Mouse (Mus musculus) splenic B cell, adult 2 months (primary cell): ENCODE measurements at regions not wholly inside any gene's neighbourhood (a gene's known extent, or its start where the extent isn't known, plus 50 kb on each side); places are given as distances from the start of the nearest gene placed in this dataset.

Experiments
- DNase-seq: peaks from one replicate; pipeline ENCODE4 v3.0.0-alpha.2; 2011; ENCODE audit warnings: low read depth, low spot score
- H3K27me3 ChIP-seq: 2 replicates; pipeline ENCODE4 v1.6.1; 2012; ENCODE audit warnings: mild to moderate bottlenecking, low read length, moderate library complexity, mixed read lengths; ENCODE audit not compliant: control insufficient read depth, poor library complexity, insufficient read depth, severe bottlenecking
- H3K36me3 ChIP-seq: 2 replicates; pipeline ENCODE4 v1.6.1; 2012; ENCODE audit warnings: mild to moderate bottlenecking, low read length, moderate library complexity, mixed read lengths; ENCODE audit not compliant: control insufficient read depth, poor library complexity, insufficient read depth, severe bottlenecking

DNA sequence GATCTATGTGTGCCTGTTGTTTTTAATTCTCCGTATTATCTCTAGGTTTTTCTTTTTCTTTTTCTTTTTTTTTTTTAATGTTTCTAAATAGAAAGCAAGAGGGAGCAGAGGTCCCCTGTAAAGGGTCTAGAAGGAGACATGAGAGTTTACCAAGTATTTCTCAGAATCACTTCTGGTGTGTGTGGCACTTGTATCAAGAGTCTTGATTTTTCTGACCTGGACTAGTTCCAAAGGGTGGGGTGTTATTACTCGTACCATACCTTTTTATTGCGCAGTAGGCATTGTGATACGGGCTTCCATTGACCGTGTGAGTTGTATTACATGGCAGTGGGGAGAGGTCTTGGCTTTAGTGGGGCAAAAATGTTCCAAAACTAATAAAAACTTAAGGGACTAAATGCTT lies 63.2 kb upstream of the Bmp6 start:
- DNase-seq = no peak
- no peaks in the 10 kb centered on the region for H3K36me3 ChIP-seq
- H3K27me3 ChIP-seq = no peaks in the 10 kb centered on the region

DNA sequence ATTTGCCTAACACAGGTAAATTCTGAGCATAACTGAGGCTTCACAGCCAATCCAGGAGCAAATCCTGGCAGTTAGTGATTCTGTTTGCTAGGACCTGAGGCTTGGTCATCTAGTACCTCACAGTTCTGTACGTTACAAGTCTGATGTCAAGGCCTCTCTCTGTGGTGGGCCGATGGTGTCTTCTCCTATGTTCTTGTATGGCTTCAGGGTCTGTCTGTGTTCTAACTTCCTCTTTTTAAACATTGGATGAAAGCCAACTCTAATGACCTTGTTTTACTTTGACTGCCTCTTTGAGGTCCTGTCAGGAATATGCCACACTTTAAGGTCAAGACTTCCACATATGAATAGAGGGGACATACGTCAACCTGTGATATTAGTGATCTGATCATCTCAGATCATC lies 56.9 kb upstream of the Bmp6 start:
- peak; percentile 14 for DNase-seq
- no peaks in the 10 kb centered on the region for H3K27me3 ChIP-seq
- H3K36me3 ChIP-seq = no peaks in the 10 kb centered on the region

DNA sequence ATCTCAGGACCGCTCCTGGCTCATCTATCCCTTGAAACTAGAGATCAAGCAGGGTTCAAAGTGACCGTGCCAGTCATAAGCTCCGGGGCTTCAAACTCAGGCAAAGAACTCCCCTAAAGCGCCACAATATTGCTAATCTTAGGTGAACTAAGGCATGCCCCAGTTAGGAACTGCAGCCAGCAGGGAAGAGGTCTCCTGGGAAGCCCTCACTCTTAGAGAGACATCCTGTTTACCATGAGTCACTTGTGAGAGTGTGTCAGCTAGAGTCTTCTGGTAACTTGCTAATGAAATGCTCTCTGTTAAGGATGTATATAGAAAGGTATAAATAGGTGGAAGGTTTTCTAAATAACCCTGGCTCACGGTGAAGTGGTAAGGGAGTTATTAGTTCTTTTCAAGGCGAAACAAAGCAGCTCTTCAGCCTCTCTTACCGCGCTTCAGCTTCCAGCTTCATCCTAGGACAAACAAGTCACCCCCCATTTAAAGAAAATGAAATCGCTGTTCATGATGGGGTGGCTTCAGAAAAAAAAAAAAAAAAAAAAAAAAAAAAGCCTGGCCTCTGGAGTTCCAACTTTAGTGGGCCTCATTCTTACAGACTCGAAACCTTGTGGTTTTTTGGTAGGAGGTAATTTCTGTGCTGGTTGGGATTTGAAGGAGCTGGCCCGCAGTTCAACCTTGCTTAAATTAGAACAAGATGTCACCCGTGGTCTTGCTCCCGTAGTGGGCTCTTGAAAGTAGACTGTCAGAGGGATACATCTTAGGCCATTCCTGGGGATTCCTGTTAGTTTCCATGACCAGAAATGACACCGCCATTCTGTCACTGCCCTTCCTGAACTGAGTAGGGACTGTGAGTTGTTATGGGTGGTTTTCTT lies 56.1 kb upstream of the Bmp6 start:
- H3K27me3 ChIP-seq = no peaks in the 10 kb centered on the region
- no peak for DNase-seq
- no peaks in the 10 kb centered on the region for H3K36me3 ChIP-seq

DNA sequence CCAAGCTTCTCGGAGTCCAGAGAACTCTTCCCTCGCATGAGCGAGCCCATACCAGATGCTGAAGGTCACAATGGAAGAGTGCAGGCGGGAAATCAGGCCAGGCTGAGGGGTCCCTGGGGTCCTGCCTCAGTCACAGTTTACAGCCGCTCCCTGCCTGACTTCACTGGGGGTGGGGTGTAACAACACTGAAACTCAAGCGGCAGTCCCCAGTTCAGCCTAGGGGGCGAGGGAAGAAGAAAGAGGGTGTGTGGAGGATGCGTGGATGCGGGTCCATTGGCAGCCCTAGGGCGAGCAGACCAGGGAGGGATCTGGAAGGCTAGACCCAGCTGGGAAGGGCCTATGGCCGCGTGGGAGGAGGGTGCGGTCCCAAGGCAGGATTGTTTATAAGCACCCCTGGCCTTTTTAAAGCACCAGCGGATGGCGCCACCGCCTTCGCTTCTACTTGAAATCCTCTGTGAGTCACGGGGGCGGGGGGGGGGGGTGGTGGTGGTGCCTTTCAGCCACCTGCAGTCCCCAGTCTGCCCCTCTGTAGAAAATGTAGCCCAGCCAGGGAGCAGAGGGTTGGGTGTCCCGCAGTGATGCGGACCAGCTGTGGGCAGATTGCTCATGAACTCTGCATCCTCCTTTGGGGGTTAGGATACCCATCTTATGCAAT lies 54.5 kb upstream of the Bmp6 start:
- DNase-seq = no peak
- no peaks in the 10 kb centered on the region for H3K36me3 ChIP-seq
- H3K27me3 ChIP-seq = no peaks in the 10 kb centered on the region

DNA sequence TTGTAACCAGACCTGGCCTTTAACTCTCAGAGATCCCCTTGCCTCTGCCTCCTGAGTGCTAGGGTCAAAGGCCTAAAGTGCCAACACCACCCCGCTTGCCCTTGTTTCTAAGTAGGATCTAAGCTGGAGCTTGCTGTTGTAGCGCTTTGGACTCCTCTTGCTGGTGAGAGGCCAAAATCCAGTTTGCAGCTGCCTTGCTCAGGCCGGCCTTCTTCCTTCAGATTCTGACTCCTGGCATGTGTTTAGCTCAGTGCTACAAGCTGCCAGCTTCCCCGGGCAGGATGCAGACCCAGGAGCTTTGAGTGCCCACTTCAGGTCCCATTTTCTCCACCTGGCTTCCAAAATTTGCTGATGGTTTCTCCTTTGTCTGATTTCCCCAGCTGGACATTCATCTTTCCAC lies 53.4 kb upstream of the Bmp6 start:
- DNase-seq = no peak
- no peaks in the 10 kb centered on the region for H3K27me3 ChIP-seq
- H3K36me3 ChIP-seq = no peaks in the 10 kb centered on the region
